Comparison of ENCODE assay signal across 11 mouse cellular contexts in the genomic region with DNA sequence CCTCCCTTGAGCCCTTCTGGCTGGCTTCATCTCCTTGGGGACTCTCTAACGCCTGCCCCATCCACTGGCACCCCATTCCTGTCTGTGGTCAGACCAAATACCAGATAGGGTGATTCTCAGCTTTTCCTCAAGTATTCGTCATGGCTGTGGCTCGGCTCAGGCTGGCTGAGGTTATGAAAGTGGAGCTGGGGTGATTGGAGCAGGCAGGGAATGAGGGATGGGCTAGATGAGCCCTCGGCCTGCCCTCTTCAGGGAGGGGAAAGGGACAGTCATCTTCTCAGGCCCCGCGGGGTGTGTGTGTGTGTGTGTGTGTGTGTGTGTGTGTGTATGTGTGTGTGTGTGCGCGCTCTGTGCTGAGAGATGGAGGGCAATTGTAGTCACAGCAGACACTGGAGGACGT. TPM values are rescaled to one million over a fixed set of nuclear protein-coding genes. Genes with fewer than 3 reads are reported as not detected.
DNase-seq lines count a peak whose midpoint lies in the region; ATAC-seq and TF ChIP-seq lines count a peak whose summit lies in the region.
"Had no signal": no experiment of that assay in that cellular context is flagged by ENCODE, and none has a peak within 500 bp of the region (broad histone marks: within the 10 kb centered on the region; RNA-seq: fewer than 3 reads in every experiment).

A gene (plus strand): TSS at position 334 of the 400 bp plus-strand sequence.

- no peak within 1 kb of the TSS for H3K4me3 ChIP-seq in hindbrain, embryonic 15.5 days
- no peak within 1 kb of the TSS for H3K4me3 ChIP-seq in hindbrain, embryonic 13.5 days
- no peak within 1 kb of the TSS for H3K4me3 ChIP-seq in thymus, adult 2 months (ENCODE audit: control insufficient read depth, insufficient read depth, low read length)
- no peak within 1 kb of the TSS for H3K4me3 ChIP-seq in hindbrain, postnatal 0 days (ENCODE audit: low read length)
- no peak within 1 kb of the TSS for H3K4me3 ChIP-seq in stomach, postnatal 0 days (ENCODE audit: low read depth, low read length)
- H3K4me3 ChIP-seq: liver, embryonic 12.5 days; stomach, embryonic 15.5 days had no signal

- TF ChIP-seq CTCF in thymus, adult 2 months (IDR thresholded peaks at IDR 0.05; ENCODE audit: borderline replicate concordance, control insufficient read depth, extremely low read depth, insufficient read depth, low read length, poor library complexity): no peak
- TF ChIP-seq CTCF in hindbrain, postnatal 0 days (IDR thresholded peaks at IDR 0.05; ENCODE audit: low read depth): no peak
- no peak for TF ChIP-seq CTCF in stomach, postnatal 0 days (IDR thresholded peaks at IDR 0.05; ENCODE audit: low read depth)

- H3K4me2 ChIP-seq in hindbrain, embryonic 15.5 days: no peak within 1 kb of the TSS
- H3K4me2 ChIP-seq in hindbrain, embryonic 13.5 days: no peak within 1 kb of the TSS
- H3K4me2 ChIP-seq in hindbrain, postnatal 0 days (ENCODE audit: low read depth, low read length): no peak within 1 kb of the TSS
- H3K4me2 ChIP-seq in stomach, postnatal 0 days (replicated peaks; ENCODE audit: low read depth): no peak within 1 kb of the TSS
- H3K4me2 ChIP-seq: liver, embryonic 12.5 days; stomach, embryonic 15.5 days had no signal

- no peak for TF ChIP-seq POLR2A in thymus, adult 2 months (IDR thresholded peaks at IDR 0.05; ENCODE audit: control insufficient read depth, extremely low read depth, insufficient read depth, low read length, poor library complexity)

- no peaks in the 10 kb centered on the region for H3K9me3 ChIP-seq in hindbrain, embryonic 15.5 days
- H3K9me3 ChIP-seq in hindbrain, embryonic 13.5 days: no peaks in the 10 kb centered on the region
- no peaks in the 10 kb centered on the region for H3K9me3 ChIP-seq in hindbrain, postnatal 0 days (ENCODE audit: low read length)
- no peaks in the 10 kb centered on the region for H3K9me3 ChIP-seq in stomach, postnatal 0 days (ENCODE audit: control insufficient read depth, low read length)
- H3K9me3 ChIP-seq: liver, embryonic 12.5 days; stomach, embryonic 15.5 days had no signal

- WGBS in hindbrain, embryonic 15.5 days: 59% methylated on average over 8 of the region's 9 CpGs
- WGBS in hindbrain, embryonic 13.5 days: 58% methylated on average over 9 of the region's 9 CpGs
- 69% methylated on average over 9 of the region's 9 CpGs for WGBS in thymus, adult 2 months
- 52% methylated on average over 9 of the region's 9 CpGs for WGBS in hindbrain, postnatal 0 days
- 37% methylated on average over 9 of the region's 9 CpGs for whole genome bisulfite sequencing in stomach, postnatal 0 days

- no peak for TF ChIP-seq EP300 in stomach, postnatal 0 days (optimal IDR thresholded peaks at IDR 0.05)

- peak; percentile 28; the same call in 1 of the 2 replicates for ATAC-seq in hindbrain, embryonic 15.5 days (ENCODE audit: low FRiP score, low read depth)
- ATAC-seq in hindbrain, embryonic 13.5 days (ENCODE audit: low FRiP score): no peak
- ATAC-seq in hindbrain, postnatal 0 days: peak; percentile 38; the same call in 1 of the 2 replicates
- ATAC-seq in stomach, postnatal 0 days (ENCODE audit: low FRiP score, low TSS enrichment): peak; percentile 80
- ATAC-seq: forebrain, embryonic 14.5 days; liver, embryonic 12.5 days had no signal

- no peak within 1 kb of the TSS for H3K27ac ChIP-seq in hindbrain, embryonic 15.5 days (replicated peaks)
- H3K27ac ChIP-seq in hindbrain, embryonic 13.5 days: no peak within 1 kb of the TSS
- H3K27ac ChIP-seq in thymus, adult 2 months (ENCODE audit: control insufficient read depth, insufficient read depth, low read length): peak within 1 kb of the TSS; percentile 52; the same call in 1 of the 2 replicates
- H3K27ac ChIP-seq in hindbrain, postnatal 0 days: no peak within 1 kb of the TSS
- H3K27ac ChIP-seq in stomach, postnatal 0 days (replicated peaks): no peak within 1 kb of the TSS
- H3K27ac ChIP-seq: liver, embryonic 12.5 days; stomach, embryonic 15.5 days had no signal

- H3K36me3 ChIP-seq in hindbrain, embryonic 15.5 days: no peaks in the 10 kb centered on the region
- no peaks in the 10 kb centered on the region for H3K36me3 ChIP-seq in hindbrain, embryonic 13.5 days
- no peaks in the 10 kb centered on the region for H3K36me3 ChIP-seq in thymus, adult 2 months (ENCODE audit: control insufficient read depth, insufficient read depth, low read length)
- no peaks in the 10 kb centered on the region for H3K36me3 ChIP-seq in hindbrain, postnatal 0 days (ENCODE audit: insufficient read depth, low read length)
- no peaks in the 10 kb centered on the region for H3K36me3 ChIP-seq in stomach, postnatal 0 days (ENCODE audit: control insufficient read depth, insufficient read depth, low read length)
- H3K36me3 ChIP-seq: liver, embryonic 12.5 days; stomach, embryonic 15.5 days had no signal

- H3K4me1 ChIP-seq in hindbrain, embryonic 15.5 days (replicated peaks): no peaks in the 10 kb centered on the region; the same call in 1 of the 2 replicates
- peaks cover 6% of the 10 kb centered on the region for H3K4me1 ChIP-seq in hindbrain, embryonic 13.5 days (replicated peaks)
- peaks cover 38% of the 10 kb centered on the region for H3K4me1 ChIP-seq in thymus, adult 2 months (replicated peaks; ENCODE audit: control insufficient read depth, insufficient read depth, low read length)
- H3K4me1 ChIP-seq in hindbrain, postnatal 0 days (ENCODE audit: insufficient read depth, low read length): 0 out of 2 replicates have a peak, but pooled peaks cover 3% of the 10 kb centered on the region
- H3K4me1 ChIP-seq in stomach, postnatal 0 days (replicated peaks; ENCODE audit: control insufficient read depth, insufficient read depth): no peaks in the 10 kb centered on the region
- H3K4me1 ChIP-seq: stomach, embryonic 15.5 days had no signal

- no peak for DNase-seq in thymus, adult 2 months
- DNase-seq in thymus, postnatal 0 days (ENCODE audit: low spot score): no peak
- DNase-seq in hindbrain, postnatal 0 days (ENCODE audit: low spot score): no peak
- DNase-seq in stomach, postnatal 0 days (ENCODE audit: low spot score): no peak
- no peak for DNase-seq in frontal cortex, postnatal 25 days (ENCODE audit: low spot score in 2 of 2)
- DNase-seq in ovary, postnatal 14 days (ENCODE audit: low spot score): no peak

- no peak within 1 kb of the TSS for H3K9ac ChIP-seq in hindbrain, embryonic 15.5 days
- H3K9ac ChIP-seq in hindbrain, embryonic 13.5 days: no peak within 1 kb of the TSS; the same call in 1 of the 2 replicates
- H3K9ac ChIP-seq in hindbrain, postnatal 0 days (replicated peaks; ENCODE audit: low read length): no peak within 1 kb of the TSS
- no peak within 1 kb of the TSS for H3K9ac ChIP-seq in stomach, postnatal 0 days (ENCODE audit: low read length)
- H3K9ac ChIP-seq: liver, embryonic 12.5 days; stomach, embryonic 15.5 days had no signal

- H3K27me3 ChIP-seq in hindbrain, embryonic 15.5 days: no peaks in the 10 kb centered on the region
- H3K27me3 ChIP-seq in hindbrain, embryonic 13.5 days: no peaks in the 10 kb centered on the region; the same call in 1 of the 2 replicates
- H3K27me3 ChIP-seq in thymus, adult 2 months (ENCODE audit: control insufficient read depth, insufficient read depth, low read length): no peaks in the 10 kb centered on the region
- H3K27me3 ChIP-seq in hindbrain, postnatal 0 days (ENCODE audit: insufficient read depth, low read length): no peaks in the 10 kb centered on the region
- no peaks in the 10 kb centered on the region for H3K27me3 ChIP-seq in stomach, postnatal 0 days (ENCODE audit: control insufficient read depth, insufficient read depth, low read length)
- H3K27me3 ChIP-seq: stomach, embryonic 15.5 days had no signal

RNA-seq across cellular contexts. Expression of the gene that starts here (rescaled TPM):
- polyA plus RNA-seq in hindbrain, embryonic 15.5 days (2015; fragmentation: Nextera tagmentation; extraction: Ambion mirVana): 0.35 and 0.44 TPM in 2 replicates
- polyA plus RNA-seq in hindbrain, embryonic 13.5 days (2015; fragmentation: Nextera tagmentation; extraction: Ambion mirVana): 0.48 and 0.52 TPM in 2 replicates
- polyA plus RNA-seq in thymus, adult 2 months (2012; rRNA removed): 6.6 and 7.7 TPM in 2 replicates
- 2.1 and 2.3 TPM in 2 replicates for polyA plus RNA-seq in thymus, postnatal 0 days (2015; fragmentation: Nextera tagmentation; extraction: Ambion mirVana)
- 0.72 TPM in 1 of 2 replicates, not detected in the other for total RNA-seq in hindbrain, postnatal 0 days (2014; rRNA removed)
- polyA plus RNA-seq in hindbrain, postnatal 0 days (2015; fragmentation: Nextera tagmentation; extraction: Ambion mirVana): 0.41 and 0.68 TPM in 2 replicates
- polyA plus RNA-seq in stomach, postnatal 0 days (2015; fragmentation: Nextera tagmentation; extraction: Ambion mirVana): 0.11 and 0.21 TPM in 2 replicates

Comparison
In these comparisons a context has a peak if more than half of its experiments do, and no peak if none do; other contexts are left out.
1. Peak in ATAC-seq in hindbrain, embryonic 15.5 days; RNA of the gene not detected or under 1 TPM.
2. Peak in ATAC-seq in hindbrain, postnatal 0 days; RNA of the gene not detected or under 1 TPM.
3. Peak in ATAC-seq in stomach, postnatal 0 days; RNA of the gene not detected or under 1 TPM.